Comparison of ENCODE assay signal across 1 mouse cellular context in the genomic region with DNA sequence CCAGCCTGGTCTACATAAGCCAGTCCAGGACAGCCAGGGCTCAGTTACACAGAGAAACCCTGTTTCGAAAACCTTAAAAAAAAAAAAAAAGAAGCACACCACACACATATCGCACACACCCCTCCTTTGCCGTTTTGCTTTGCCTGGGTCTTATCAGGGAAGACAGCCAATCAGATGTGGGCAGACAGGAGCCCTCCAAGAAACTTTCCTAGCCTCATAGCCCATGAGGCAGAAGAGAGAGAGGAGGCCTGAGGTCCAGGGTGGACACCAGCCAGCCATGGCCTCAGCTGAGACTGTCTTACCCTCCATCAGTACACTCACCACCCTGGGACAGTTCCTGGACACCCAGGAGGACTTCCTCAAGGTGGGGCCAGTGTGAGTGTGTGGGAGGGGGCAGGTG.
A peak's percentile ranks its signal among the peaks of the same experiment; 100 is the strongest.
TF ChIP-seq lines count a peak whose summit lies in the region.

Gene Klf1 (plus strand): TSS at position 177 of the 400 bp plus-strand sequence.

TF ChIP-seq in MEL, 35 proteins besides CTCF, POLR2A, EP300 and RAD21 (continued from another document):
- TF ChIP-seq GABPA (IDR thresholded peaks at IDR 0.05; ENCODE audit: low read depth, low read length) (no peak), BHLHE40 (IDR thresholded peaks at IDR 0.05; ENCODE audit: borderline replicate concordance, low read depth, low read length) (peak; percentile 60), POLR2AphosphoS2 (IDR thresholded peaks at IDR 0.05; ENCODE audit: low read length) (peak; percentile 99), MXI1 (IDR thresholded peaks at IDR 0.05; ENCODE audit: low read depth, low read length) (peak; percentile 93), TCF12 (IDR thresholded peaks at IDR 0.05; ENCODE audit: low read depth, low read length) (peak; percentile 93), ZMIZ1 (IDR thresholded peaks at IDR 0.05; ENCODE audit: low read depth, low read length) (peak; percentile 99), ETS1 (IDR thresholded peaks at IDR 0.05; ENCODE audit: low read depth, low read length) (peak; percentile 89), KAT2A (conservative IDR thresholded peaks at IDR 0.05; ENCODE audit: low read depth, low read length) (peak; percentile 53), ZNF384 (IDR thresholded peaks at IDR 0.05; ENCODE audit: low read depth, low read length) (peak; percentile 99), MYB (IDR thresholded peaks at IDR 0.05; ENCODE audit: low read depth, low read length) (peak; percentile 73), SMC3 (IDR thresholded peaks at IDR 0.05; ENCODE audit: low read depth, low read length) (no peak), TAL1 (IDR thresholded peaks at IDR 0.05; ENCODE audit: low read length) (peak; percentile 67), SIN3A (IDR thresholded peaks at IDR 0.05; ENCODE audit: low read length) (peak; percentile 95), MAFK (IDR thresholded peaks at IDR 0.05; ENCODE audit: borderline replicate concordance, low read depth, low read length) (peak; percentile 68; the same call in 1 of the 2 replicates), NRF1 (IDR thresholded peaks at IDR 0.05; ENCODE audit: insufficient read depth, low read depth, low read length, poor library complexity, severe bottlenecking) (no peak; the same call in 1 of the 2 replicates), MAX (IDR thresholded peaks at IDR 0.05; ENCODE audit: low read length) (peak; percentile 84), UBTF (IDR thresholded peaks at IDR 0.05; ENCODE audit: borderline replicate concordance, insufficient read depth, low read depth, low read length) (no peak), POLR2AphosphoS5 (IDR thresholded peaks at IDR 0.05; ENCODE audit: borderline replicate concordance, low read depth, low read length) (0 out of 2 replicates have a peak, but pooled peaks have one; percentile 86)
